Mouse (Mus musculus): Measurements from ENCODE around the gene Klhl10. TPM values are rescaled to one million over a fixed set of nuclear protein-coding genes. Genes with fewer than 3 reads are reported as not detected.

Gene Klhl10
- polyA plus RNA-seq, 1 experiment from 2014 or later = 0.94 TPM

DNA sequence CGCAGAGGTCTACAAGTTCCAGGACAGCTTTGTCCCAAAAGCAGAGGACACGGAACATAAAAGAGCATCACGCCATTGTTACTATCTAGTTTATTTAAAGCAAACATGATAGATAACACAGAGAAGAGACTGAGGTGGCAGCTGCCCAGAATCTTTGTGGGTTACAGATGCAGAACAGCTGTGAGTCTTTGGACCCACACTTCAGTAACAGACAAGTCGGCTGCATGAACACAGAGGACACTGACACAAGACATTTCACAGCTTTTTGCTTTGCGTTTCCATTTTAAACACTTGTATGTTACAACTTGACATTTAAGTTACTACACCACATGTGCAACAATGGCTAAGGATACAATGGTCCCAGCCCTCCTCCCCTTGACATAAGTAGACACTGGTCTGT is 34.6 kb downstream of the Klhl10 start:
- Histone ChIP-seq H3K9ac (no peak overlapping the region), H3K4me3 (no peak overlapping the region), H3K27me3 (no peaks in the 10 kb centered on the region), H3K4me1 (peaks cover 1% of the 10 kb centered on the region), H3K9me3 (replicated peaks) (no peaks in the 10 kb centered on the region), H3K36me3 (peaks cover 55% of the 10 kb centered on the region), H3K27ac (no peak overlapping the region), H3K4me2 (replicated peaks) (no peak overlapping the region)
- 97% methylated on average over 5 of the region's 5 CpGs for WGBS
- ATAC-seq (ENCODE audit: low FRiP score) = no peak

DNA sequence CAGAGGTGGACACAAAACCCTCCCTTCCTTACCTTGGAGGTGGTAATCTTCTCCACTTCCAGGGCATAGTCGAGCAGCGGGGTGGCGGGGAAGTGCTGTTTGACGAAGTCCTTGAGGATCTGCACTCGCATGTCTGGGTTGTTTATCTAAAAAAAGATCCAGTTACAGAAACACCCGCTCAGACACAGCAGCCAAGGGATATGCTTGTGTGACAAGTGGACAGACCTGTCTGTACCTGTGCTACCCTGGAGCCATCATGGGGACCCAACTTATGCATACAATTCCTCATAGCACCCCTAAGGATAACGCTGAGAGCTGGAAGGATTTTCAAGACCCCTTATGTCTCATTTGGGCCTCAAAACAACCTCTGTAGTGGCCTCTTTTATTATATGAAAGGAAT is 37.4 kb downstream of the Klhl10 start:
- no peak overlapping the region for H3K4me2 ChIP-seq (replicated peaks)
- no peak overlapping the region for H3K4me3 ChIP-seq
- WGBS = 88% methylated on average over 7 of the region's 7 CpGs
- H3K9ac ChIP-seq = no peak overlapping the region
- H3K9me3 ChIP-seq (replicated peaks) = no peaks in the 10 kb centered on the region
- H3K27ac ChIP-seq = no peak overlapping the region
- no peaks in the 10 kb centered on the region for H3K27me3 ChIP-seq
- H3K4me1 ChIP-seq = no peaks in the 10 kb centered on the region
- peaks cover 83% of the 10 kb centered on the region for H3K36me3 ChIP-seq
- no peak for ATAC-seq (ENCODE audit: low FRiP score)

DNA sequence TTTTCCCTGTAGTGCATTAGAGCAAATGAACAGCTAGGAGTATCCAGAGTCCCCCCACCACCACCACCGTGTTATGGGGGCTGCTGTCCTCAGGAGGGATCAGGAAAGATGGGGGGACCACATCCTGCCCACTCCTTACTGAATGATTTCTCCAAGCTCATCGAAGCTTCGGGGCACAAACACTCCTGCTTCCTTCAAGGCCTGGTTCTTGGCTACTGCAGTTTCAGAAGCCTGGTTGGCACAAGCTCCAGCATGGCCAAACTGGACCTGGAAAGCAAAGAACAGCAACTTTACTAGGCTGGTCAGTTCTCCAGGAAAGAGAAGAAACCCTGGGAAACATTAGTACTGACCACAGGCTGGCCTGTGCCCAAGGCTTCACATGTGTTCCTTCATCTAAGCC is 42.7 kb downstream of the Klhl10 start:
- H3K36me3 ChIP-seq = peaks cover 98% of the 10 kb centered on the region
- WGBS = 93% methylated on average over 3 of the region's 3 CpGs
- H3K9me3 ChIP-seq (replicated peaks) = no peaks in the 10 kb centered on the region
- no peaks in the 10 kb centered on the region for H3K27me3 ChIP-seq
- no peaks in the 10 kb centered on the region for H3K4me1 ChIP-seq
- ATAC-seq (ENCODE audit: low FRiP score) = no peak
- no peak overlapping the region for H3K4me3 ChIP-seq
- H3K27ac ChIP-seq = no peak overlapping the region
- no peak overlapping the region for H3K9ac ChIP-seq
- no peak overlapping the region for H3K4me2 ChIP-seq (replicated peaks)

DNA sequence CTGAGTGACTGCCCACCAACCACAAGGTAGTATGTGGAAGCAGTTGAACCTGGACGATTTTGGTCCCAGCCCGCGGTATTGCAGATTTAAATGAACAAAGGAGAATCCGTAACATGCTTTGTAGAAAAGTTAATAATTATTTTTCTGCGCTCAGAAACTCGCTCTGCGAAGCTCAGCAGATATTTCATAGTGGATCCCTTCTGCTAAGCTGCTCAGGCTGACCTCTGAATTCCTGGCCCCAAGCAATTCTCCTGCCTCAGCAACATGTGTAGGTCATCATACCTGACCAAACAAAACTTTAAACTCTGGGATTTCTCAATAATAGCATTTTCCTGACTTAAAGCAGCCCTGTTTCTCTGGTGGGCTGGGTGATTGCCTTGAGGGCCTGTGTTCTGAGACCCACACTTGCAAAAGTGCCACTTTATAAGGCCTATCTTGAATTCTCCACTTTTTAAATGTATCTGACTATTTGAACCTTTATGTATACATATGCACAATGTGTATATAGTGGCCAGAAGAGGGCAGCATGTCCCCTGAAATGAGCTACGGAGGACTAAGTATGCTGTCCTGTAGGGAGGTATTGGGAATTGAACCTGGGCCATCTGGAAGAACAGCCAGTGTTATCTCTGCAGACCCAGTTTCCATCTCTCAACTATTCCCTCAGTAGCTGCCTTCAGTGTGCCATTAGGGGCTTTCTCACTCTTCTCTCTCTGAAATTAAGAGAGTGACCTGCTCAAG is 44.3 kb downstream of the Klhl10 start:
- no peak overlapping the region for H3K4me3 ChIP-seq
- no peaks in the 10 kb centered on the region for H3K4me1 ChIP-seq
- ATAC-seq (ENCODE audit: low FRiP score) = no peak
- H3K4me2 ChIP-seq (replicated peaks) = no peak overlapping the region
- H3K36me3 ChIP-seq = peaks cover 98% of the 10 kb centered on the region
- H3K9me3 ChIP-seq (replicated peaks) = no peaks in the 10 kb centered on the region
- 88% methylated on average over 8 of the region's 8 CpGs for WGBS
- no peak overlapping the region for H3K9ac ChIP-seq
- no peak overlapping the region for H3K27ac ChIP-seq
- no peaks in the 10 kb centered on the region for H3K27me3 ChIP-seq

GRCm38 (mm10) chr11:100490951-100491350 is 49.2 kb downstream of the Klhl10 start:
- Histone ChIP-seq H3K9ac (no peak overlapping the region), H3K4me3 (no peak overlapping the region), H3K27ac (no peak overlapping the region), H3K36me3 (peaks cover 95% of the 10 kb centered on the region), H3K4me1 (no peaks in the 10 kb centered on the region), H3K27me3 (no peaks in the 10 kb centered on the region), H3K4me2 (replicated peaks) (no peak overlapping the region), H3K9me3 (replicated peaks) (no peaks in the 10 kb centered on the region)
- ATAC-seq (ENCODE audit: low FRiP score) = no peak
- 95% methylated on average over 6 of the region's 6 CpGs for WGBS

DNA sequence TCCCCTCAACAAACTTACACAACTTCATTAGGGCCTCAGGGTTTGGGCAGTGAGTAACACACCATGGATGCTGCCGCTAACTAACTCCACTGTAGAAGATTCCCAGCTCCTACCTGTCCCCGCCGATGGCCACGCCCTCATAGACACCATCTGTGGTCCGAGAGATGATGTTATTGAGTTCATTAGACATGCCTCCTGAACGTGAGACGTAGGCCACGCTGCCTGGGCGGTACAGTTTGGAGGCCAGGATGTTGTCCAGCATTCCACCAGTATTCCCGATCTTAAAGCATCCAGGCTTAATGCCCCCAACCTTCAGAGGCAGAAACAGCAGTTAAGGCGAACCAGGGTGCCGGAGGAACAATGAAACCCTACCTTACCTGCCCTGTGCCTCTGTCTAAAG is 52.1 kb downstream of the Klhl10 start:
- Histone ChIP-seq H3K4me3 (no peak overlapping the region), H3K9me3 (replicated peaks) (no peaks in the 10 kb centered on the region), H3K27me3 (no peaks in the 10 kb centered on the region), H3K9ac (no peak overlapping the region), H3K27ac (no peak overlapping the region), H3K36me3 (peaks cover 96% of the 10 kb centered on the region), H3K4me2 (replicated peaks) (no peak overlapping the region), H3K4me1 (no peaks in the 10 kb centered on the region)
- ATAC-seq (ENCODE audit: low FRiP score) = no peak
- WGBS = 91% methylated on average over 12 of the region's 12 CpGs

DNA sequence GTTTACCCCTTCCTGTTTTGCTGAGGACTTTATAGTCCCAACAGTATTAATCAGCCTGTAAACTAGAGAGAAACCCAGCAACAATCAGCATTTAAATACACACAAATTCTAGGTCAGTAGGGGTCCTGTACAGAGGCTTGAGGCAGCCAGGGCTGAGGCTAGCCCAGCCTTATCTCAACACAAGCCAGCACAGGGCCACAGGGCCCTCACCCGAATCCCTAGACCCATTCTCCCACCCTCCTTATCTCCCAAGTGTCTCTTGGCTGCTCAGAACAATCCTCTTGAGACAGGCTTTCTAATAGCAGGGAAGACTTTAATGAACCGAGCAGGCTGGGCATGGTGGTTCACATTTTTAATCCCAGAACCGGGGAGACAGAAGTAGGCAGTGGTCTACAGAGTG is 58.5 kb downstream of the Klhl10 start:
- no peak overlapping the region for H3K4me2 ChIP-seq (replicated peaks)
- no peaks in the 10 kb centered on the region for H3K27me3 ChIP-seq
- peaks cover 98% of the 10 kb centered on the region for H3K36me3 ChIP-seq
- no peak overlapping the region for H3K27ac ChIP-seq
- WGBS = 94% methylated on average over 3 of the region's 3 CpGs
- H3K9me3 ChIP-seq (replicated peaks) = no peaks in the 10 kb centered on the region
- no peak overlapping the region for H3K4me3 ChIP-seq
- no peaks in the 10 kb centered on the region for H3K4me1 ChIP-seq
- ATAC-seq (ENCODE audit: low FRiP score) = no peak
- no peak overlapping the region for H3K9ac ChIP-seq

DNA sequence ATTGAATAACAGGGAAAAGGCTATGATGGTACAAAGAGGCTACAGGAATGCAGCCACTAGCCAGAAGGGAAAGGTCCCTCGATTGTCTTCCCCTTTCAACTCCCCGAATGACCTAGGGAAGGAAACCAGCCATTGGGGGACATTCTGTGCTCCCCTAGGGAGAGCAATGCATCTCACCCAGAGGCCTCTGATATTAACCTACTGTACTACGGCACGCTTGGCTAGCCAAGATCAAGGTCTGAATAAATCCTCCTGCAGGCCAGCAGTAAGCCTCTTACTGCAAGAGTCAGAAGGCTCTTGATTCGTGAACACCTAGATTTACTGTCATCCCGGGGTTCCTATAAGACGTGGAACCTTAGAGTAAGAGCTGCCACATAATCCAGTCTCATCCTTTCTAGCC is 58.9 kb downstream of the Klhl10 start:
- no peaks in the 10 kb centered on the region for H3K27me3 ChIP-seq
- no peak for ATAC-seq (ENCODE audit: low FRiP score)
- no peak overlapping the region for H3K4me3 ChIP-seq
- WGBS = 88% methylated on average over 7 of the region's 7 CpGs
- no peak overlapping the region for H3K9ac ChIP-seq
- H3K9me3 ChIP-seq (replicated peaks) = no peaks in the 10 kb centered on the region
- no peaks in the 10 kb centered on the region for H3K4me1 ChIP-seq
- no peak overlapping the region for H3K27ac ChIP-seq
- peaks cover 98% of the 10 kb centered on the region for H3K36me3 ChIP-seq
- H3K4me2 ChIP-seq (replicated peaks) = no peak overlapping the region

GRCm38 (mm10) chr11:100501321-100501720 is 59.6 kb downstream of the Klhl10 start:
- ATAC-seq (ENCODE audit: low FRiP score) = no peak
- 40% methylated on average over 6 of the region's 6 CpGs for WGBS
- H3K27me3 ChIP-seq = no peaks in the 10 kb centered on the region
- no peaks in the 10 kb centered on the region for H3K9me3 ChIP-seq (replicated peaks)
- H3K4me2 ChIP-seq (replicated peaks) = no peak overlapping the region
- no peak overlapping the region for H3K4me3 ChIP-seq
- H3K4me1 ChIP-seq = no peaks in the 10 kb centered on the region
- H3K36me3 ChIP-seq = peaks cover 98% of the 10 kb centered on the region
- H3K9ac ChIP-seq = no peak overlapping the region
- no peak overlapping the region for H3K27ac ChIP-seq

DNA sequence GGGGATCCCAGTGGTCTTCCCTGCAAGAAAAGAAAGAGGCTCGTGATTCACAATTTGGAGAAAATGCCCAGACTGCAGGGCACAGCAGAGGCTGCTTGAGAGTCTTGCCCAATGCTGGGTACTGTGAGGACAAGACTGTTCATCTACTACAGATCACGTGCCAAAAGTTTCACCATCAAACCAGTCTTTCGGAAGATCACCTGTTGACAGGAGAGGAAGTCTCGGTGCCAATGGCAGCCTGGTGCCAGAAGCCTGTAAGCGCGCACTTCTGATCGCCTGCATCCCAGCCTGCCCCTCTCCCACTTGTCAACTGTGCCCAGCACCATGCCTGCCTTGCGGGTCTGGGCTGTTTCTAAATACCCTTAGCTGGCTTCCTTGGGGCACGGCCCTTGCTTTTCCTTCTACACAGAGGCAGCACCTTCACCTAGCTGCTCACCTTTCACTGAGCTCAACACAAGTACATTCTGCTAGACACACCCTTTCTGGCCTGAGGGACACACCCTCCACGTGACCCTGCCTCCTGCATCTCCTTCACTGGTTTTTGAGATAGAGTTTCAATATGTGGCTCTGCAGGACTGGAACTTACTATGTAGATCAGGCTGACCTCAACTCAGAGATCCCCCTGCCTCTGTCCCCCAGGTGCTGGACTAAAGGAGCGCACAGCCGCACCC is 63.4 kb downstream of the Klhl10 start:
- Histone ChIP-seq H3K4me3 (no peak overlapping the region), H3K4me1 (no peaks in the 10 kb centered on the region), H3K36me3 (peaks cover 98% of the 10 kb centered on the region), H3K9ac (no peak overlapping the region), H3K27ac (no peak overlapping the region), H3K4me2 (replicated peaks) (no peak overlapping the region), H3K27me3 (no peaks in the 10 kb centered on the region), H3K9me3 (replicated peaks) (no peaks in the 10 kb centered on the region)
- 96% methylated on average over 12 of the region's 12 CpGs for WGBS
- ATAC-seq (ENCODE audit: low FRiP score) = no peak

DNA sequence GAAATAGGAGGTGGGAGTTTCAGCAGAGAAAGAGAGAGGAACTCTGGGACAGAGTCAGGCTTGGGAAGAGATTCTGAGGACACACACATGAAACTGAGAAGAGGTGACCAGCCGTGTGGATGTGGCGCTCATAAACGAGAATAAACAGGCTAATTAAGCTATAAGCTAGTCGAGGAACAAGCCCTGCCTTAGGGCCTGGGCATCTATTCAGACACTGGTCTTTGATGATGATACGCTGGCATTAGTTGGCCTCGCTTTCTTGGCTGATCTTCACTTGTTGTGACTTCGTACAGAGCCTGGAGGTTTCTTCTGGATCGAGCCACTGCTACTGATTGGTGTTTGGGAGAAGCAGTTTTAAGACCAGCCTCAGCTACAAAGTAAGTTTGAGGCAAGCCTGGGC is 64.3 kb downstream of the Klhl10 start:
- 97% methylated on average over 8 of the region's 8 CpGs for WGBS
- no peak overlapping the region for H3K4me3 ChIP-seq
- no peaks in the 10 kb centered on the region for H3K4me1 ChIP-seq
- no peaks in the 10 kb centered on the region for H3K27me3 ChIP-seq
- H3K36me3 ChIP-seq = peaks cover 92% of the 10 kb centered on the region
- no peaks in the 10 kb centered on the region for H3K9me3 ChIP-seq (replicated peaks)
- no peak for ATAC-seq (ENCODE audit: low FRiP score)
- no peak overlapping the region for H3K4me2 ChIP-seq (replicated peaks)
- no peak overlapping the region for H3K9ac ChIP-seq
- H3K27ac ChIP-seq = no peak overlapping the region

Measured in hindbrain, embryonic 12.5 days (tissue).